Mouse (Mus musculus) skeletal muscle tissue, adult 2 months (tissue): Measurements from ENCODE around the gene Grm7.

Source experiments
- DNase-seq: peaks from one replicate; pipeline ENCODE4 v3.0.0-alpha.2; 2012; ENCODE audit warnings: low read depth, low spot score

The Grm7 gene

GRCm38 (mm10) chr6:110868311-110868710 lies 222.9 kb downstream of the Grm7 start:
- no peak for DNase-seq

GRCm38 (mm10) chr6:110982013-110982412 lies 336.6 kb downstream of the Grm7 start:
- DNase-seq: no peak

GRCm38 (mm10) chr6:111039099-111039498 lies 393.7 kb downstream of the Grm7 start:
- no peak for DNase-seq

GRCm38 (mm10) chr6:111045896-111046295 lies 400.5 kb downstream of the Grm7 start:
- no peak for DNase-seq

DNA sequence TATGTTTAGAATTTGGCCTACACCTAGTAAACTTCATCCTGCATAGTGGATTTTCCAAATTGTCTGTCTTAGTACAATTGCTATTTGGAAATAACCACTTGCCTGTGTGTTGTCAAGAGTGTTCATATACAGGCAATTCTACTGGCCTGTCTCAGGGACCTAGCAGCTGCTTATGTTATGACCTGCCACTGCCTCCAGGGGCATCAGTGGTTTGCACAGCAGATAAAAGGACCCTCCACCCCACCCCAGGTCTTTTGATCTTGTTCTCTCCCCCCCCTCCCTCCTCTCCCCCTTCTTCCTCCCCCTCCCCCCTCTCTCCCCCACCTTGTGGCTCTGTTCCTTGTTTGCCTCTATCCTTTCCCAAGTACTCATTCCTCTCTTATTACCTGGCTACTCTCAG lies 403.9 kb downstream of the Grm7 start:
- DNase-seq: no peak

DNA sequence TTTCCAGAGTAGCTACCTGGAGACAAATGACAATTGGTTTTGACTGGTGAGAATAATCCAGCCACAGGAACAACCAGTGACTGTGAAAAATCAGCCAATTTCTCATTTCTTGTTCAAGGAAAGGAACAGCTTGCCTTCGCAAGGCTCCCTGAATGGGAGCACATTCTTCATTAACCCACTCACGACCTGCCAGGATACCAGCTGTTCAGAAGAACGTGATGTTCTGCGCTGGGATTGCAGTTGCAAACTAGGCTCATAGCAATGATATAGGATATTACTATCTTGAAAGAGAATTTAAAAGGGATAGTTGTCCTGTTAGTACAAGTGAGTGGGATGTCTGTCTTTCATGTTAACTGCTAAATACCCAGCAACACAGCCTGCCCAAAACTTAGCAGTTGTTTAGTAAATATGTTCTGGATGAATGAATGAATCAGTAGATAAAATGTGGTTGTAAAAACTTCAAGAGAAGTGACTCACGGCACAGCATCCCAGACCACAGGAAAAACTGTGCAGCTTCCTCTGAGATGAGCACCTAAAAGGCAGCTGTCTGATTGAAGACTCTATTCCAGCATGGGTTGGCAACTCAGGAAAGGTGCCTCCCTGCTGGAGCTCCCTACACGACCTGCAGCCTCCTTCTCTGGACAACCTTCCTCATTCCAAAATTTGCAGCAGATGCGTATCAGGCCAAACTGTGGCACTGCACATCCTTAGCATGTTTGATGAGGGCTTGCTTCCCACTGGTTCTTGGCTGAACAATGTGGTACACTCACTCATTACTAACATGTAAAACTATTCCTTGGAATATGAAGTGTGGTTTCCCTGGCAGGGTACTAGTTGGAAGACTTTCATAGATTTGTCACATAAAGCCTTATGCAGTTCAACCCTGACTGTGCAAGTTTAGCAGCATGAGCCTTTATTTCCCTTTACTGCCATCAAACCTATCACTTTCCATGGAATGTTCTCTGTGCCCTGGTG lies 408.9 kb downstream of the Grm7 start:
- no peak for DNase-seq

DNA sequence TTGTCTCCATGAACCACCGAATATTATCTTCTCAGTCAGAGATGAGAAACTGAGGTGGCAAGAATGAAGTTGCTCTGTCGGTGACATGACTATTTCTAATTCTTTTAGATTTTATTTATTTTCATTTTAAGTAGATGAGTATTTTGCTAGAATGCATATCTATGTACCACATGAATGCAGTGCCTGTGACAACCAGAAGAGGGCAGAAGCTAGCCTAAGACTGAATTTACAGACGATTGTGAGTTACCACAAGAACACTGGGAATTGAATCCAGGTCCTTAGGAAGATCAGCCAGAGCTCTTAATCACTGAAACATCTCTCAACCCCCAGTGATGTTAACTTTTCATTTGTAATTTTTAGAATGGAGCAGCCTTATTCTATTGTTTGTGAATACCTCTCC lies 412.4 kb downstream of the Grm7 start:
- DNase-seq: no peak

DNA sequence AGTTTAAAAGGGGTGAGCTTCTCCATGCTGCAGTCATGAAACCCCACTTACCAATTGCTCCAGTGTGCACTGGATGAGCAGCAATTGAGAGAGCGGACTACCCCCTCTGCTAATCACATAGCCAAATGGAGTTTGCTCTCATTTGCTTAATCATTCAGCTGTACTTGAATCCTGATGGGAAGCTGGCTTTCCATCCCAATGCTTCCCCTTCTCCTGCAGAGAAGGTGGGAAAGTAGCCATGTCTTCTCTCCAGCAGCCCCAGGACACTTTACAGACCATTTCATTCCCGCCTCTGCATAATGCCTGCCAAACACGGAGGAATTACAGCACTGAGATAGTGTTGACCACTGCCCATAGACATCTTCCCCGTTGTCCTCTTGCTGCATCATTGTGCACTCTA lies 414.6 kb downstream of the Grm7 start:
- DNase-seq: no peak

DNA sequence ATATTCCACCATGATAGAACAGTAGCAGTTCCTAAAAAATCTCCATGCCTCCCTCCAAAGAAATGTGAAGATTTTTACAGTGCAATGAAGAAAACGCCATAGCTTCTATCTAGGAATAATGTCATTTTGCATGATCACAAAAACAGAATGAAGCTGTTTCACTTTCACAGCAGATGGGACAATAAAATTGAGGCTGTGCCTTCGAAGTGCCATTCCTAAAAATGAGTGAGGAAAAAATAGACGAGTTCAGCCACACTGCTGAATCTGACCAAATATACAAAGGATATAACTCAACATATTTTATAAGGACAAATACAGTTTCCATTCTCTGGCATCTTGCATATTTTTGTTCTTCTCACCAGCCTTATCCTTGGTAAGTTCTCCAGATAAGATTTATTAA lies 439.2 kb downstream of the Grm7 start:
- DNase-seq: no peak

DNA sequence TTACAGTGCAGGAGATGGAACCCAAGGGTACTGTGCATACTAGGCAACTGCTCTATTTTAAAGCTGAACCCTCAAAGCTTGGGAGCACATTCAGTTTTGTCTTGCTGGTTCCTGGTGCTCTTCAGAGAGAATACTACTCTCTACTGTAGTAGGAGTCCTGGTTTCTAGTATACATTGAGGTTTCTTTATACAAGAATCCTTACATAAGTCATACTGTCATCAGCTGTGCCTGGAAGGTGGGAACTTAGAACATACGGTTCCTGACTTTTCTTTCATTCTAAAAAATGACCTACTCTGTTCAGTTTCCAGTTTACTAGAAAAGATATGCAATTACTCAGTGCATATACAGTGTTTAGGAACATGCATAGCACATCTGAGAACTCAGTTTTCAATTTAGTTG lies 449.4 kb downstream of the Grm7 start:
- DNase-seq: no peak

DNA sequence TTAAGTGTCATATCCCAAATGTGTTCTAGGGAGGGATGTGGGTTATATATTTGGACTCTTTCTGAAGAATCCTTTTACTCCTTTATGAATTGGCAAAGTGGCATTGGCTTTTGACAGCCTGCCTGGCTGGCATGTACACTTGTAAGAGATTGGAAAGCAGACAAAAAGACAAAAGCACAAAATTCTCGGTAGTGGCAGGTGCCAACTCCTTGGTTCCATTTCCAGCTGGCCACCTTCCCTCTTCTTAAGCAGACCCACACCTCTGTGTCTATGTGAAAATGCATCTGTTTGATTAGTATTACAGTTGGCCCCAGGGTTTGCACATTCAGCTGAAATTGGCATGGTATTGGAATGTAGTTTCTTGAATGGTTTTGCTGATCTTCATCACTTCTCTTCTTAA lies 460.1 kb downstream of the Grm7 start:
- no peak for DNase-seq

DNA sequence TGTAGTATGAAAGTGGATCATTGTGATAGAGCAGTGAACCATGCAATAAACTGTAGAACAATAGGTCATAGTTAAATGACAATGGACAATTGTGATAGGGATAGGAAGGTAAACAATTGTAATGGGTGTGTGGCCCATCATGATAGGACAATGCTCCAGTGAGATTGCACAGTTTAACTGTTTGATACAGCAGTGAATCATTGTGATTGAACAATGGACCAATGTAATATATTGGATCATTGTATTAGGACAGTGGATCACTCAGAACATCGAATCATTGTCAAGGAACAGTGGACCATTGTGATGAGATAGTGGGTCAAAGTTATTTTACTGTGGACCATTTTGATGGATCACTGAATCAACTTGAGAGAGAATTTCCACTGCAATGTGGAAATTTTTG lies 515.7 kb downstream of the Grm7 start:
- no peak for DNase-seq

- DNase-seq: no peak
These were observed 550.0 kb downstream of the Grm7 start for GRCm38 (mm10) chr6:111195333-111195732.

DNA sequence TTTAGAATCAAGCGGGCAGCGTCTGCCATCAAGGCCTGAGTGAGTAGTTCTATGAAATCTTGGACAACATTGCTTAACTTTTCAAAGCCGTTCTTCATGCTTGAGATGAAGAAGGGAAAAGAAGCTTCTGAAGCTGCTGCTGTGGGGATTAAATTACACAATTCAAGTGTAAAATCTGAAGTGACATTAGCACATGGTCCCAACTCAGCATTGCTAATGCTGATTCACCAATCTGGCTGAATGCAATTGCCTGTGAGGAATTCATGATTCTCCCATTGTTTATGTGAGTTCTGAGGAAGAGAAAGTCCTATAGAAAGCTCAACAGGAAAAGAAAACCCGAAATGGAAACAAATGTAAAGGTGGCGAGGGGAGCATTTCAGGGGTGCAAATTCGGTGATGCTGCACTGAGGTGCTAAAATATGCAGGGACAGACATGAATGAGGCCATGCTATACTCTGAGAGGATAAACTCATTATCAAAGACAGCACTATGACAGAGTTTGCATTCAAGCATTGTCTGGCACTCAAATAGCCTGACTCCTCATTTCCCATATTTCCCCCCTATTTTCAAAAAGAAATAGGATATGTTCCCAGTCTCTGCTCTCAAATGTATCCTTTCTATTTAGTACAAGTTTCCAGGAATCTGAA lies 575.8 kb downstream of the Grm7 start:
- DNase-seq: no peak

- no peak for DNase-seq
These were observed 609.8 kb downstream of the Grm7 start for GRCm38 (mm10) chr6:111255215-111255614.

DNA sequence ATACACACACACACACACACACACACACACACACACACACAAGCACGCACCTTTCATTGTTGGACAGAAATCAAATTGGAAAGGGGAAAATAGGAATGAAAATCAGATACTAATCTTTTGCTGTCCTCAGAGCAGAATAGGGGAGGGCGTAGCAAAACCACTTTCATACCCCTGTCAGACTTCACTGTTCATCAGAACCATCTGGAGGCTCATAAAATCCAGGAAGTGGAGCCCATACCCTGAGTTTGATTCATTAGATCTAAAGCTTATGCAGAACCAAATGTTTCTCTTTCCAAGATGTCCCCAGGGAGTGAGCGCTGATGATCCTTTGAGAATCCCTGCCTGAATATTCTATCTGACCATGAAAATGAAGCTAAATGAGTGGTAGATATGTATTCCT lies 611.6 kb downstream of the Grm7 start:
- no peak for DNase-seq

DNA sequence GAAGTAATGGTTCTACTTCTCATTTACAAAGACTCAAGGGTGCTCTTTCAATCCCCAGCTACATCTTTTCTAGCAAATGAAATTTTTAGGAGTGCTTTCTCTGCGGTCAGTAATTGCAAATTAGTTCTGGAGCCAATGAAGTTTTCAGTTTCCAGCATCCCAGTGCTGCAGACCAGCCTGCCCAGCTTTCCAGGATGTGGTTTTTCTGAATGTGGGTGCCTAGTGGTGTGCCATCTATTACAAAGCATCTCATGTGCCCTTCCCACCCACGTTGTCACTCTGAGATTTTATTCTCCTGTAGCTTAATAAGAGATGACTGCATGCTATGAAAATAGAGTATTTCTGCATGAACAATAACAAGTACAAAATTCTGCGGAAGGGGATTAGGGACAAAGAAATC lies 612.9 kb downstream of the Grm7 start:
- no peak for DNase-seq

DNA sequence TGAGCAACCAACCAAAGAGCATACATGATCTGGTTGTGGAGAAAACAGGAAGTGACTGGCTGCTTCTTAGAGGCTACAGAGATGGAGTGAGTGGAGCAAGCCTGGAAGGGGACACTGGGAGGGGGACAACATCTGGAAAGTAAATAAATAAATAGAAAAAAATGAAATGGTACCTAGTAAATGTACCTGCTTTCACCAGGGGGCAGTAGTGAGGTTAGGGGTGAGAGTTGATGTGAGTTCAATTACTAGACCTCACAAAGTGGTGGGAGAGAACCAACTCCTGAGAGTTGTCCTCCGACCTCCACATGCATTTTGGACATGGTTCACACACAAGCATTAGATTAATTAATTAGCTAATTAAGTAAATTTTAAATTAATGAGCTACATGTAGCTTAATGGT lies 615.8 kb downstream of the Grm7 start:
- DNase-seq: no peak

DNA sequence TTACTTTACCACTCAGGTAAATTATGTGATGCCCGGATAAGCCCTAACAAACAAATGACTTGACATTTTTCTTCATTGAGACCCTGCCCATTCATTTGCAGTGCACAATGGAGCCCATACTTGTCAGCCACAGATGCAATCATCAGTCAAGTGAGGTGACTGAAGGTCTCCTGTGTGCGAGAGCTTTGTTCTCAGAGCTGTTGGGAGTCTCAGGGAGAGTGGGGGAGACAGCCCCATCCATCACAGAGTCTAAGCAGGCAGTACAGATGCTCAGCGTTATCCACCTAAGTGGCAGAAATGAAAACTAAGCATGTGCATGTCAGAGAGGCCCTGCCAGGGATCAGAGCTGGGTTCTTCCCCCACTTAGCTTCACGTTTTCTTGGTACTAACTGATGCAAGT lies 631.3 kb downstream of the Grm7 start:
- DNase-seq: no peak

GRCm38 (mm10) chr6:111278516-111278915 lies 633.1 kb downstream of the Grm7 start:
- DNase-seq: no peak

- no peak for DNase-seq
These were observed 648.2 kb downstream of the Grm7 start for GRCm38 (mm10) chr6:111293505-111294001.

DNA sequence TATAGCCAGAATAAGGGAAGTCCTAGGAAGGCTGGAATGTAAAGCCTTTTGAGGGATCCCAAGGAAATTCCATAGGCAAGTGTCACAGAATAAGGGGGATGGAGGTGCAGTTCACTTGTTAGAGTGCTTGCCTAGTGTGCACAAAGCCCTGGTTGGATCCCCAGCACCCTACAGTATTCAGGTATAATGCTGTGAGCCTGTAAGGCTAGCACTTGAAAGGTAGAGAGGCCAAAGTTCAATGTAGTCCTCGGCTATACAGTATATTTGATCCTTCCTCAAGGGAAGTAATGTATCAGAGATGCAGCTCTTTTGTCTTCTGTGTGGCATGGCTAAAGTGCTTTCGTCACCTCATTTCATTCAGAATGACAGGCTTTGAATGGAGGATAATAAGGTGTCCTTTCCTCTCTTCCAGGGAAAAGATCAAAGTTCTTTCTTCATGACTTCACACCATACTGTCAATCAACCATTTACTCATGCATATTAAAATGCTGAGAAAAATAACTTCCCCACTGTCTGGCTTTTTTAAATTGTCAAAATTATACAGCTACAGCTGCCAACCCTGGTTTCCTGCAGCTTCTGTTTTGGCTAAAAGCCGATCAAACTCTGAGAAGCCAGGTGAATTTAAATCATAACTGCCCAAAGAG lies 658.7 kb downstream of the Grm7 start:
- DNase-seq: no peak
